Mouse (Mus musculus): ENCODE measurements around the gene Lingo1.

Lingo1 gene
- long read RNA-seq, experiment 1 = 0 reads
- long read RNA-seq, experiment 2, partial matches to known transcripts = 0 of 1 reads
- long read RNA-seq, experiment 2, other reads (novel, unspliced or antisense) = 1 of 1 reads

DNA sequence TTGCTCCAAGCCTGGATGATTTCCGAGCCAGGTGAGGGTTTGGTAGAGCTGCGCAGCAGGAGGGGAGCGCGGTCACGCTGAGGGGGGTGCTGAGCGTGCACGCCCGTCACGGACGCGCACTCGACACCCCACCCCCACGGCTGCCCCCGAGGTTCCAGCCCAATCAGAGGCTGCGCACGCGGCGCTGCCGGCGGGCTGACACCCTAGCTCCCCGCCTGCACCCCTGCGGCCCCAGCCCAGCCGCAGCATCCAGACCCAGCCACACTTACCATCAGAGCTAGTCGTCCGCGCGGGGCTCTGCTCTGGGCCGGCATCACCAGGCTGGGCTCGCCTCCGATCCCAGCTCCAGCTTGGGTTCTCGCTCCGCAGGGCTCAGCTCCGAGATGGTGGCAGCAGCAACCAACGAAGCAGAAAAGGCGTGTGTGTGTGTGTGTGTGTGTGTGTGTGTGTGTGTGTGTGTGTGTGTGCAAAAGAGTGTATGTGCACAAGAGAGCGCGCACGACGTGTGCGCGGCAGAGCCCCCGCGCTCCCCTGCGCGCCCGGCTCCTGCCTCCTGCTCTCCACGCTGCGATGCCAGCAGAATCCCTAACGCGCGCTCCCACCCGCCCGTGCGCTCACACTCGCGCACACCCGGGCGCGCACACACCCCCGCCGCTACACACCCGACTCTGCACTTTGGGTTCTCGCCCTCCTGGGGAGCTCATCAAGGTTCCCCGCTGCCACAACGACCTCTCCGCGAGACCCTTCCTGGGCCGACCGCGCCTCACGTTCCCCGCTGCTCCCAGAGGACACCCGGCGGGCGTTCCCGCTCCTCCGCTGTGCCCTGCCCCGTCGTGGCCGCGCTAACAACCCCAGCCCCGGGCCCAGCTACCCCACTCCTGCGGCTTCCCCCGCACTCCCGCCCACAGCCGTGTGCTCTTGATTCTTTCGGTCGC, at the start of gene Lingo1:
Lingo1 (minus strand) TSS at position 748 of the 935 bp plus-strand sequence.
- intact Hi-C loops (cut with DNase I) = loop anchor here (5.0 kb wide), 2 partner anchors 54 to 159 kb away; no protein-coding TSS in a partner anchor

DNA sequence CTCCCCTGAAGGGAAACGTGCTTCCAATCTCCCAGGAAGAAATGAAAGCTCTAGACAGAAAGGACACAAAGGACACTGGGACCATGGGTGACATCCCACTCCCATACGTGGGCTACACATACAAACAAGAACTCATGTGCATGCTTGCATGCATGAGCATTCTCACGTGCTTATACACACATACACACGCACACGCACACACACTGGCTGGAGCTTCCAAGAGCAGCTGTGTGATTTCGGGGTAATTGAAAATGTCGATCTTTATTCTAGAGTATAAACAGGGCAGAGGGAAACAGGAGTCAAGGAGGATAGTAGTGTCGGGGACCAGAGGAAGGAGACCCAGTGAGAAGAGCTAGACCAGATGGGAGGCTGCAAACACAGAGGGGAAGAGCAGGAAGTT, 48.4 kb upstream of the Lingo1 start:
- intact Hi-C loops (cut with DNase I) = no loop called here

DNA sequence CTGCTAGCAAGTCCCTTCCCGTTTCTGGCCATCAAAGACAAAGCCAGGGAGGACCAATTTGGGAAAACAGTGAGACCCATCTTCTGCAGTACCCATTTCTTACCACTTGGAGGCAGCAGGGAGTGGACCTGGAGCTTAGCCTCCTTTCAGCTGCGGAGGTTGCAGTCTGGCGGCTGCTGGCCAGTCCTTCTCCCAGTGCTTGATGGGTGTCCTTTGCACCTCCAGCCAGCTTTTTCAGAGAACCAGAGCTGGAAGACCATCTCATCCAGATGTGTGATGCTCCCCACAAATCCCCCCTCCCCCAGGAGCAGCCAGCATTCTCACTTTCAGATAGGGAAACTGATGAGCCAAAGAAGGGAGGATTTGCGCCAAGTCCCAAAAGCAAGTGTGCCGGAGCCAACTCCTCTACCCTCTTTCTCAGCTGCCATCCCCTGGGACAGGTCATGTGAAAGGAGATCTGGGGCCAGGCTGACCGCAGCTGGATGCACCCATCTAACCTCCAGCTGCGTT, 47.5 kb upstream of the Lingo1 start:
- intact Hi-C loops (cut with DNase I) = loop anchor here (1.0 kb wide), 1 partner anchor 46 kb away; no protein-coding TSS in a partner anchor

DNA sequence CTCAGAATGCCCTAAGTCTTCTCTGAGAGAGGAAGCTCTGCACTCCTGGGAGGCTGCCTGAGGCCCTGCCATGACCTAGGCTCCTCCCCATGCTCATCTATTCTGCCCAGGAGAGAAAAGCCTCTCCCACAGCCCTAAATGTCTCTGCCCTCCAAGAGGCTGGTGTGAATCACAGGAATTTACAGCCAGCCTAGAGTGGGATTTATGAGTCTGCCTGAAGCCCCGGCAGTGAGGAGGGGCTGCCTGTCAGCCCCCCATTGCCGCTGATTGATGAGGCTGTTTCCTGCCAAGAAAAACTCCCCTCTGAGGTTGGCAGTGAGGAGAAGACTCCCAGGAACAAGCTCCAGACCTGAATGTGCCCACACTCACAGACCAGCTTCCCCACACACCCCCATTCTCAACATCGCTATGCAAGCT, 46.0 kb upstream of the Lingo1 start:
- intact Hi-C loops (cut with DNase I) = no loop called here

DNA sequence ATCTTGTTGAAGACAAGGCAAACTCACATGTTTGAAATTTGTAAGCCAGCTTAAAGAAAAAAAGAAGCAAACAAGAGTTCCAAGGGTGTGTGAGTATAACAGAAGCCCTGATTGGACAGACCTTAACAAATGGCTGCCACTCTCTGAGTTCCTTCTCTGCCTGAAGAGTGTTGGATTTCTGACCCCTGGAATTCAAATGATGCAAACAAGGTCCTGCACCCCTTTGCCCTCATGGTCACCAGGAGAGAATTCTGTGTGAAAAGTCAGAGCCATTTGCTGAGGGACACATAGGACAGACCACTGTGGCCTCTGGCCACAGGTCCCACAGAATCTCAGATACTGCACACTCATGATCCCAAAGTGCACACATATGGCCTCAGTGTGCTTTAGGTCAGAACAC, 45.6 kb upstream of the Lingo1 start:
- intact Hi-C loops (cut with DNase I) = no loop called here

DNA sequence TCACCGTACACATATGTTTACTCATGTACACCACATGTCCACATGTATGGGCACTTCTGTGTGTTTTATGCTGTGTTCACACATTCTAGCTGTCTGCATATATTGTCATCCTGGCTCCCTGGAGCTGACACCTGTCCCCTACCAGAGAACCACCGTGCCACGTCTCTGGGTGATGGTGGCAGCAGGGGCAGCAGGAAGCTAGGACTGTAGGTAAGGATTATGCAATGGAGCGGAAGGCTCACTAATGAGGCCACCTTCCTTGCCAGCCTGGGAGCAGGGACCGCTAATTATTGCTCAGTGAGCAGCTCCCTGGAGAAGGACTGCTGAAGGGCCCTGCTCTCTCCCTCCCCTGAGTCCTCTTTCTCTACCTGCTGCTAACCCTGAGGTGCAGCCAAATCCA, 44.5 kb upstream of the Lingo1 start:
- intact Hi-C loops (cut with DNase I) = no loop called here

DNA sequence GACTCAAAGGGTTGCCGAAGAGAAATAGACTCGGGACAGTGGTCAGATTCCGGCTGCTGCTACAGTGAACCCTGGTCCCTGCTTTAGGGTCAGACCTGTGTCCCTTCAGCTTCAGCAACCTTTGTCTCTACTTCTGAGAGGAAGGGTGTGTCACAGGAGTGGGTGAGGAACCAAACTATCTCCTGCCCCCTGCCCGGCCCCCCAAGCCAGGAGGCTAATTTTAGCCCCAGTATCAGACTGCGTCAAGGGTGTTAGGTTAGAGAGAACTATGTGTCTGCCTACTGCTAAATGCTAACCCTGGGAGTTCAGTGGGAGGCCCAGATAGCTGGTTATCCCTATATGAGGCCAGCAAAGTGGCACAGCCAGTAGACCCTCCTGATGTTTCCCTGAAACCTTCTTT, 38.9 kb upstream of the Lingo1 start:
- intact Hi-C loops (cut with DNase I) = no loop called here

DNA sequence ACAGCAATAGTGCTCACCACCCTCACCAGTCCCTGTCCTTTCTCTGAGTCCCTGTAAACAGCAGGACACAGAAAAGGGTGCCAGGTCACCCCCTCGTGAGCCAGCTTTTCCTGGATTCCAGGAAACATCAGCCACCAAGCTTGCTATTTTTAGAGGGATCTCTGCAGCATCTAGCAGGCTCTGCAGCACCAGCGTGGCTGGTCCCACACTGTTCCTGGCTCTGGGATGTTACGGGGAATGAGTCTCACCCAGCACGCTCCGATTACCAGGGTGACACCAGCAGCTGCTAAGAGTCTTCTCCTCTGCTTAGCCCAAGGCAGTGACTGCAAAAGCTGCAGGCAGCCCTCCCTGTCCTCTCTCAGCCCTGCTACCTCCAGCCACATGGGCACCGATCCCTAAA, 36.6 kb upstream of the Lingo1 start:
- intact Hi-C loops (cut with DNase I) = no loop called here

DNA sequence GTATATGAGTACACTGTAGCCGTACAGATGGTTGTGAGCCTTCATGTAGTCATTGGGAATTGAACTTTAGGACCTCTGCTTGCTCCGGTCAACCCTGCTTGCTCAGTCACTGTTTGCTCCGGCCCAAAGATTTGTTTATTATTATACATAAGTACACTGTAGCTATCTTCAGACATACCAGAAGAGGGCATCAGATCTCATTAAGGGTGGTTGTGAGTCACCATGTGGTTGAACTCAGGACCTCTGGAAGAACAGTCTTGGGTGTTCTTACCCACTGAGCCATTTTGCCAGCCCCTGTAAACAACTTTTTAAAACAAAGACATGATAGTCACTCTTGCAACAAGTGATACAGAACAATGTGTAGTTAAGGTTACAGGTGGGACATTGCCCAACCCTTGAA, 35.6 kb upstream of the Lingo1 start:
- intact Hi-C loops (cut with DNase I) = no loop called here

DNA sequence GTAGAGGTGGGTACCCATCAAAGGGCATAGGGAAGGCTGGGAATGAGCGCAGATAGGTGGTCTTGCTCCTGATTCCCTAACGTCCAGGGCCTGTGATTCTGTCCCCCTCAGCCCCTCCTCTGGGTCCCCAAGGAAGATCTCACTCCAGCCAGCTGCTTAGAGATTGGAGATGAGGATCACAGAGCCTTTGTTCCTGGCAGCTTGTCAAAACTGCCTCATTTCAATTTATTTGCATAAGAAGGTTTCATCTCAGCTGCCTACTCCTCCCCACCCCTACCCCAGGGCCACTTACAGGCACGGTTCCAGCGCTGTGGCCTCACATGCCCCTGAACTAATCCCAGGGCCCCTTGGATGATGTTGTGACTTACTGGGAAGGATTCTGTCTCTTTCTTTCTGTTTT, 33.9 kb upstream of the Lingo1 start:
- intact Hi-C loops (cut with DNase I) = no loop called here

DNA sequence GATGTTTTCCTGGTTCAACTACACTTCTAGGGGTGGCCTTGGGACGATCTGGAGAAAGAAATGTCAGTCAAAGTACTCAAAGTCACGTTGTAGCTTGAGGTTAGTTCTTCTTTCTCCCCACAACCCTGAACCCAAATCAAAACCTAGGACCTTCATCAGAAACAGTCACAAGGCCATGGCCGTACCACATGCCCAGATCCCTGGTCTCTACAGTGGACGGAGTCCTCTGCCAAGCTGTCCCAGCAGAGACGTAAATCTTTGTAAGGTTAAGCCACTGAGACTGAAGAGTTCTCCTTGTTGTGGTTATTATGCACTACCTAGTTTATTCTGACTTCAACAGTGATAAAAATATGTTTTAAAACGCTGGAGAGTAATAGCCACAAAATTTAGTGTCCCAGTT, 32.6 kb upstream of the Lingo1 start:
- intact Hi-C loops (cut with DNase I) = no loop called here

DNA sequence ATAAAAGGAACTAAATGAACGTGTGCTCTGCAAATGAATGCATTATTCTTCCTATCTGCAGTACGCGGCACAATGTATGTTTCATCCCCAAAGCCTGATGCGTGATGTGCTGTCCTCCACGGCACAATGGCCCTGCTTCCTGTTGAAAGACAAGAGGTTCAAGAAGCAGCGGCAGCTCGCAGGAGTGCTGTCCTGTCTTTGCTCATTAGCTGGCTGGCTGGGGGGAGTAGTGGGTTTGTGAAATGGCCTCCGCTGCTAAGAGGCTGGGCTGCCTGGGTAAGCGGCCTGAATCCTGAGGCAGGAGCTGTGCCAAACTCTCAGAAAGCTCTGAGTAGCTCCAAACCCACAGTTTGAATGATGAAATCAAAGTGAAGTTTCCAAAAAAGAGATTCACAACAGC, 31.9 kb upstream of the Lingo1 start:
- intact Hi-C loops (cut with DNase I) = no loop called here

DNA sequence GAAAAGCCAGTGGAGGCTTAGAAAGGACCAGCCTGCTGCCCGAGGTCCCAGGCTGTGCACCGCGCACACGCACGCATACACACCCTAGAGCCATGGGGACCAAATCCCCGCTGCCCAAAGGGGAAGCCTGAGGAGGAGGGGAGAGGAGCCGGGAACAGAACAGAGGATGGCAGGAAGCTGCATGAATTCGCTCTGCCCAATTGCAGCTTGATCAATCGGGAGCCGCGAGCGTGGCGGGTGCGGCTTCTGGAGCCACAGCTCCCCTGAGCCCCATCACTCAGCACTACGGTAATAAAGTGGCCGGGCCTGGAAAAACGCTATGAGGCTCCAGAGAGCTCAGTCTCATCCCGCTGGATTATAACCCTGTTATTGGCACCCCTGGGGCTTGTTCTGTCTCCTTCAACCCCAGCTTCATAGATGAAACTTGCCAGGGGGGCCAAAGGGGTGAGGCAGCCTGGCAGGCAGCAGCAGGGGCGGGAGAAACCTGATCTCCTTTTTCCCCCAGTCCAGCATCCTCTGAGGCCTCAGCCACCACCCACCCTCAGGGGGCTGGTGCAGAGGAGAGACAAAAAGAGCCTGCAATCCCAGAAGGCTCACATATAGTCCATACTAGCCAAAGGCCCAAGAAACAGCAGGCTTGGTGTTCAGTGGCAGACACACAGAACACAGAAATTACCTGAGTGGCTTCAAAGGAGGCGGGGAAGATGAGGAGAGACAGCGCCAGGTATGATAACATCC, 29.4 kb upstream of the Lingo1 start:
- intact Hi-C loops (cut with DNase I) = no loop called here

DNA sequence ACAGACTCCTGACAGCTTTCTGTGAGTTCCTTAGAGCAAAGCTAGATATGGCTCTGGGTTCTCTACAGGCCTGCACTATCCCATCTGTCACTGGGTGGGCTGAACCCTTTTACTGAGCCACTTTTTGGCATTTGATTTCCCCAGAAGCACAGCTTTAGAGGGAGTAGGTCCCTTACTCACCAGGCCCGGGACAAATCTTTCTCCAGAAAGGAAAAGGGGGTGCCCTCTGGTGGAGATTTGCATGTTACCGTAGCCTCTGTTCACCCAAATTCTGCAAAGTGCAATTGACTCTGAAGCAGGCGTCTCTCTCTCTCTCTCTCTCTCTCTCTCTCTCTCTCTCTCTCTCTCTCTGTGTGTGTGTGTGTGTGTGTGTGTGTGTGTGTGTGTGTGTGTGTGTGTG, 28.6 kb upstream of the Lingo1 start:
- intact Hi-C loops (cut with DNase I) = no loop called here

DNA sequence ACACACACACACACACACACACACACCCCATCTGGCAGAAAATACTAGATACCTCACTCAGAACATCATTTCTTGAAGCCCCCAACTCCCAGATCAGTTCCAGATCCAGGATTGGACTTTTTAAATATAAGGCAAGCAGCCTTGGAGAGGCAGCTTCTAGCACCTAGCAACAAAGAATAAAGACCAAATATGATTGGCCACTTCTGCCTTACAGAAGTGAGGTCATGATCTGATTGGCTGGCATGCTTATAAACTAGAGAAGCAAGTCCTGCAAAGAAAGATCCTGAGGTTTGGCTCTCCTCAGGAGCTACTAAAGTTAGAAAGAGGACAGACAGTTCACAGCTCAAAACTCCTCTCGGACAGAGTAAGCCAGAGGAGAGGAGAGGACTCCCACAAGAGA, 14.6 kb upstream of the Lingo1 start:
- intact Hi-C loops (cut with DNase I) = no loop called here

DNA sequence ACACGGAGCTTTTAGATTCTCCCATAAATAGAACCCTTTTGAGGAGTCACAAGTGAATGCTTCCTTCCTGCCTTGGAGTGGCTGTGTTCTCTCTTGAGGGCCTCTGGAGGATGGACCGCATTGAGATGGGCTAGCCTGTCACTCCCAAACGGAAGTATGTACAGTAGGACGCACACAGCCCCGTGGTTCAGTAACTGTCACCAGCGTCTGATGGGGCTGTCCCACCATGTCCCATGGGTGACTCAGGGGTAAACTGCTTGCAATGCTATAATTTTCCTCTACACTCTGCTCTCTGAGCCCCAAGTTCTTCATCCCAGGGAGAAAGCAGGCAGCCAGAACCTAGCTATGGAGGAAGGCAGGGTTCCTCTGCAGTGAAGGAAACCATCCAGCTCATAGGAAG, 11.7 kb upstream of the Lingo1 start:
- intact Hi-C loops (cut with DNase I) = no loop called here

DNA sequence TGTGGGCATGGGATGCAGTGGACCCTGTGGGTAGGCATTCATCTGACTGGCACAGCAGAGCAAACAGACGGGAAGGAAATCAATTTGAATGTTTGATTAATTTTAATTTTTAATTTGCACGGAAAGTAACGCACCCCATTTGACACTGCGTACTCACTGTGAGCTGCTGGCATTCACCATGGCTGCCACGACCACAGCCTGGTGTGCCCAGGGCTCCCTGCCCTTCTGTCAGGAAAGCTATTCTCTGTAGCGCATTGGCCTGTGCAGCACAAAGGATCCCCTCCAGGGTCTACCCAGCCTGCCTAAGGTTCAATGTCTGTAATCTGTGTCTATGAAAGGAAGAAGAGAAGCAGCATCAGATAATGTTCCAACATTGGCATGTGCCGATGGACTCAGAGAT, 6.9 kb upstream of the Lingo1 start:
- intact Hi-C loops (cut with DNase I) = no loop called here

DNA sequence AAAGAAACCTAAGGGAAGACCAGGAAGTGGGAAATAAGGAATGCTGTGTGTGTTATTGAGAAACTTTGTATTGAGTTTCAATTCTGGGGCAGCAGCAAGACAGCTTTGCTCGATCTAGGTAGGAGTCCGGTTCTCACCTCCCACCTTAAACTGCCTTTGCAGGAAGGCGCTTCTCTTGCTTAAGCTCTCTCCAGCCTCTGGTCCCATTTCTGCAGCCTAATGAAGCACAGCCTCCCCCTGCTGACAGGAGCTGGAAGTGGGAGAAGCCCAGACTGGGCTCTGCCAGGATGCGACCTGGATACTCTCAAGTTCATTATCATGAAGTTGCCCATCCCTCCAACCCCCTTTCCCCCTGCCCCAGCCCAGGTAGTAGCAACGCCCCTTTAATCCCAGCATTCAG, 1.6 kb upstream of the Lingo1 start:
- intact Hi-C loops (cut with DNase I) = loop anchor here (1.0 to 5.0 kb wide), 3 partner anchors 56 to 161 kb away; no protein-coding TSS in a partner anchor

DNA sequence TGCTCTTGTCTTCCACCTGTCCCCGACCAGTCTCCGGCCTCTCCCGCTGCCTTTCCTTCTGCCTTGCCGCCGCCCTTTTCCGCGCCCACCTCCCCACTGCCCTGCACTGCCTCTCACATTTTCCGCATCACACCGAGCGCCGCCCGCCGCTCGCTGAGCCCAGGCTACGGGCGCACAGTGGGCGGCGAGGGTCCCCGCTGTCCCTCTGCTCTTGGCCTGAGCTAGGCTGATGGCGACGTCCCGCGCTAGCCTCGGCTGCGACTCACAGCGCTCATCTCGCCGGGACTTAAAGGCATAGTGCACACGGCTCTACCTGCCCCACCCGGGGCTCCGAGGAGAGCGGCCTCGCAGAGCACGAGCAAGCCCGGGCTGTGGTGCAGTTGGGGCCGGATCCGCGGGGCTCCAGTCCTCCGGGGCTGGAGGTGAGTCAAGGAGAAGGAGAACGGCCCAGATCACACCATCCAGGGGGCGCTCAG, 426 bp upstream of the Lingo1 start:
- intact Hi-C loops (cut with DNase I) = loop anchor here (5.0 kb wide), 2 partner anchors 54 to 159 kb away; no protein-coding TSS in a partner anchor

DNA sequence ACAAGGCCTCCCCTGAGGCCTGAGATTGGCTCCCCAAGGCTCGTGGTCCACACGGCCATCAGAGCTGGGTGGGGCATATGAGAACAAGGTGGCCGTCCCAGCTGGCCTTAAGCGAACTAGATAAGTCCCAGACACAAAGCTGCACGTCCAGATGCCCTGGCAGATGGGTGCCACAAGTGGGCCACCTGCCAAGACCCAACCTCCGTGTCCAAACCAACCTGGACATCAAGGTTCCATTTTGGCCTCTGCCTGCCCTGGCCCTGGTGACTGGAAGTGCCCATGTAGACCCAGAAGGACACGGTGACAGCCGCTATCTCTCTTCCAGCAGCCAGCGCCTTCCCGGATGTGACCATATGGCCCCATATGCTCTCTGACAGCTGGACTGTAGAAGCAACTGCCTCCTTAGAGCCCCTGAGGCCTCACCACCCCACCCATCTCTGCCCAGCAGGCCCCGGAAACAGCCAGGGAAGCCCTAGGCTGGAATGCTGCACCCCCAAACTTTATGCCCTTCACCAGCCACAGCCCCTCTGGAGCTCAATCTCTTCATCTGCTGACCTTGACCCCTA, 4.5 kb downstream of the Lingo1 start:
- intact Hi-C loops (cut with DNase I) = no loop called here

DNA sequence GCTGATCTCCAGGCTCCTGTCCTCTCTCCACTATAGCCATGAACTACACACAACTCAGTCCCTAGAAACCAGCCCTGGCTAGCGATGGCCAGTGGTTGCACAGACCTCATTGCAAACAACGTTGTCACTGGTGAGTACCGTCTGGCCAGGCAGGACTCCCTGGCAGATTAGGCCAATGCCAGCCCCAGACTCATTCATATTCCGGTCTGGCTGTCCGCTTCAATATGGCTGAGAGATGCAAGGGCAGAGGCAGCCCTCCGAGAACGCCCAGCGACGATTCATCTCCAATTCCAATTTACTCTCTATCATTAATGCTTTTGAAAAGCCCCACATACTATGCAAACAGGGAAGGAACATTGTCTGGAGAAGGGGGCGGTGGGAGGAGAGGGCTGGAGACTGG, 11.7 kb downstream of the Lingo1 start:
- intact Hi-C loops (cut with DNase I) = no loop called here

Data from adrenal gland (tissue).